Mouse (Mus musculus): ENCODE measurements around the gene Btn1a1.

Btn1a1 gene

GRCm38 (mm10) chr13:23423286-23424051 is 42.2 kb downstream of the Btn1a1 start, which contains the start of gene Abt1:
Gene Abt1, minus strand, starts transcription at chr13:23423866.
- peak; percentile 78 to 95 for DNase-seq (ENCODE audit: low spot score in 2 of 2)

GRCm38 (mm10) chr13:23422351-23422750 is 43.4 kb downstream of the Btn1a1 start:
- DNase-seq (ENCODE audit: low spot score in 2 of 2): no peak

- DNase-seq (ENCODE audit: low spot score in 2 of 2): peak in 1 of 2 experiments; percentile 83
Measured at GRCm38 (mm10) chr13:23412630-23413521, 52.8 kb downstream of the Btn1a1 start.

GRCm38 (mm10) chr13:23412211-23412629 is 53.5 kb downstream of the Btn1a1 start:
- DNase-seq (ENCODE audit: low spot score in 2 of 2): peak in 1 of 2 experiments; percentile 64

GRCm38 (mm10) chr13:23411311-23412210 is 54.1 kb downstream of the Btn1a1 start:
- peak in 1 of 2 experiments; percentile 79 for DNase-seq (ENCODE audit: low spot score in 2 of 2)

- DNase-seq (ENCODE audit: low spot score in 2 of 2): no peak
Measured at GRCm38 (mm10) chr13:23410632-23411031, 55.1 kb downstream of the Btn1a1 start.
